Mouse (Mus musculus) stomach, postnatal 0 days (tissue): Measurements from ENCODE around the gene Tmem82. TPM values are rescaled to one million over a fixed set of nuclear protein-coding genes. Genes with fewer than 3 reads are reported as not detected.

Experiments used
- ATAC-seq: fragments of 200-750 bp; cut with Nextera tagmentation; 2 replicates; pipeline ENCODE4 v1.8.0; 2017; ENCODE audit not compliant: low FRiP score, low TSS enrichment
- DNase-seq: peaks from one replicate; pipeline ENCODE4 v3.0.0-alpha.2; 2016; ENCODE audit warnings: low spot score
- H3K27ac ChIP-seq: fragments of 300-500 bp; sonication (generic); replicated peaks from 2 replicates; pipeline ENCODE4 v1.5.1; 2014; ENCODE audit warnings: mild to moderate bottlenecking, control low read depth
- H3K27me3 ChIP-seq: fragments of 300-500 bp; sonication (generic); 2 replicates; pipeline ENCODE4 v1.6.1; 2014; ENCODE audit warnings: low read length; ENCODE audit not compliant: control insufficient read depth, insufficient read depth
- H3K36me3 ChIP-seq: fragments of 300-500 bp; sonication (generic); 2 replicates; pipeline ENCODE4 v1.6.1; 2014; ENCODE audit warnings: low read length, mixed read lengths; ENCODE audit not compliant: control insufficient read depth, insufficient read depth
- H3K4me1 ChIP-seq: fragments of 300-500 bp; sonication (generic); replicated peaks from 2 replicates; pipeline ENCODE4 v1.6.1; 2014; ENCODE audit warnings: antibody characterized with exemption; ENCODE audit not compliant: control insufficient read depth, insufficient read depth
- H3K4me2 ChIP-seq: fragments of 300-500 bp; sonication (generic); replicated peaks from 2 replicates; pipeline ENCODE4 v1.6.1; 2014; ENCODE audit warnings: low read depth, mild to moderate bottlenecking, control low read depth, moderate library complexity
- H3K4me3 ChIP-seq: fragments of 300-500 bp; sonication (generic); 2 replicates; pipeline ENCODE4 v1.5.1; 2014; ENCODE audit warnings: low read depth, low read length, control low read depth
- H3K9ac ChIP-seq: fragments of 300-500 bp; sonication (generic); 2 replicates; pipeline ENCODE4 v1.6.1; 2014; ENCODE audit warnings: mild to moderate bottlenecking, low read length, control low read depth, mixed read lengths
- H3K9me3 ChIP-seq: fragments of 300-500 bp; sonication (generic); 2 replicates; pipeline ENCODE4 v1.6.1; 2016; ENCODE audit warnings: low read length; ENCODE audit not compliant: control insufficient read depth
- CTCF ChIP-seq: IDR thresholded peaks from 2 replicates; pipeline ENCODE4 v1.5.1; 2016; ENCODE audit warnings: antibody characterized with exemption, low read depth, mild to moderate bottlenecking, moderate library complexity
- EP300 ChIP-seq: optimal IDR thresholded peaks from 2 replicates; pipeline ENCODE3; 2016; ENCODE audit warnings: antibody characterized with exemption
- WGBS: fragments of 180-500 bp; shearing (Covaris S2); extraction: QIAGEN DNeasy Blood & Tissue Kit; methylation state at CpG from one replicate; pipeline ENCODE4 v1.1.7; 2014; 5-methylcytosine and 5-hydroxymethylcytosine counted together
- polyA plus RNA-seq: library from polyadenylated mRNA; unstranded; fragments of >200 nt; fragmentation: Nextera tagmentation; extraction: Ambion mirVana; gene quantifications from 2 replicates; pipeline ENCODE4 v1.2.1, GENCODE M21; 2015

Tmem82 gene
- polyA plus RNA-seq, 1 experiment from 2014 or later, result 2.2 TPM

GRCm38 (mm10) chr4:141659739-141660138, 41.3 kb upstream of the Tmem82 start:
- H3K9ac ChIP-seq, result no peak overlapping the region
- H3K36me3 ChIP-seq, result peaks cover 2% of the 10 kb centered on the region; the same call in 1 of the 2 replicates
- H3K4me3 ChIP-seq, result no peak overlapping the region
- no peaks in the 10 kb centered on the region for H3K9me3 ChIP-seq
- no peak overlapping the region for H3K27ac ChIP-seq
- peak; percentile 57 for TF ChIP-seq CTCF
- TF ChIP-seq EP300, result no peak
- DNase-seq, result peak; percentile 40
- no peak overlapping the region for H3K4me2 ChIP-seq
- WGBS, result 61% methylated on average over 4 of the region's 4 CpGs
- peaks cover 3% of the 10 kb centered on the region; the same call in 1 of the 2 replicates for H3K4me1 ChIP-seq
- H3K27me3 ChIP-seq, result no peaks in the 10 kb centered on the region
- ATAC-seq, result no peak

GRCm38 (mm10) chr4:141658846-141659484, 40.5 kb upstream of the Tmem82 start:
- H3K36me3 ChIP-seq, result peaks cover 2% of the 10 kb centered on the region; the same call in 1 of the 2 replicates
- no peak for ATAC-seq
- no peak overlapping the region for H3K4me3 ChIP-seq
- no peak overlapping the region for H3K9ac ChIP-seq
- no peaks in the 10 kb centered on the region for H3K4me1 ChIP-seq
- H3K4me2 ChIP-seq, result no peak overlapping the region
- no peaks in the 10 kb centered on the region for H3K27me3 ChIP-seq
- no peaks in the 10 kb centered on the region for H3K9me3 ChIP-seq
- DNase-seq, result no peak
- WGBS, result 89% methylated on average over 6 of the region's 6 CpGs
- TF ChIP-seq CTCF (no peak), EP300 (no peak)
- H3K27ac ChIP-seq, result no peak overlapping the region

GRCm38 (mm10) chr4:141656932-141657331, 38.5 kb upstream of the Tmem82 start:
- DNase-seq (no peak), ATAC-seq (no peak)
- TF ChIP-seq CTCF (no peak), EP300 (no peak)
- Histone ChIP-seq H3K4me2 (no peak overlapping the region), H3K36me3 (peaks cover 4% of the 10 kb centered on the region; the same call in 1 of the 2 replicates), H3K9me3 (no peaks in the 10 kb centered on the region), H3K9ac (no peak overlapping the region), H3K4me3 (no peak overlapping the region), H3K4me1 (no peaks in the 10 kb centered on the region), H3K27me3 (no peaks in the 10 kb centered on the region), H3K27ac (no peak overlapping the region)
- 77% methylated on average over 8 of the region's 8 CpGs for WGBS

DNA sequence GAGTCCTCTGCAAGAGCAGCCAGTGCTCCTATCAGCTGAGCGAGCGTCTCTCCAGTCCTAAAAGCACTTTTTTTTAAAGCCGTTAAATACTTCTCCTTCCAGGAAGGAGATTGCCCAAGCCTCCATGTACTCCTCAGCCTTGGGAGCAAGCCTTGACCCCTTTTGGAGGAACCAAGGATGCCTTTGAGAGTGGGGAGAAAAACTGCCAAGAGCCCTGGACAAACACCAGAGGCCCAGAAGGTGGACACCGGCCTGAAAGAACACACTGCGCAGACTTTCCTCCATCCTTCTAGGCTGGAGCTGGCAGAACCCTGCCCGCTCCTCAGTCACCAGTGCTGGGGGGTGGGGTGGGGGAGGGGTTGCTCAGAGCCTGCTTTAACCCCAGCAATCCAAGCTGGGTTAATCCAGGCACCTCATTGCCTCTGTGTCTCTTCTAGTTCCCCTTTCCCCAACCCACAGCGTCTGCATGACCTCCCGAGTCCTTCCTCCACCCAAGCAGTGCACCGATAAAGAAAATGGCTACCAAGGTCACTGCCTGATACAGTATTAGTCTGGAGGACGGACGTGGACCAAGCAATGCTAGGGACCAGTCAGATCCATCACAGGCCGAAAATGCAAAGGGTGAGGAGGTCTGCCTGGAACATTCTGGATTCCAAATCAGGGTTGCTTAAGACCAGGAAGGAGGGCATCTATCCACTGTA, 37.6 kb upstream of the Tmem82 start:
- Histone ChIP-seq H3K4me3 (no peak overlapping the region), H3K4me2 (no peak overlapping the region), H3K36me3 (peaks cover 6% of the 10 kb centered on the region; the same call in 1 of the 2 replicates), H3K9me3 (no peaks in the 10 kb centered on the region), H3K27ac (no peak overlapping the region), H3K27me3 (no peaks in the 10 kb centered on the region), H3K9ac (0 out of 2 replicates have a peak overlapping the region, but pooled peaks have one; percentile 18), H3K4me1 (no peaks in the 10 kb centered on the region)
- no peak for DNase-seq
- no peak for ATAC-seq
- no peak for TF ChIP-seq EP300
- 75% methylated on average over 12 of the region's 12 CpGs for WGBS

- H3K4me1 ChIP-seq, result no peaks in the 10 kb centered on the region
- no peaks in the 10 kb centered on the region for H3K9me3 ChIP-seq
- H3K4me3 ChIP-seq, result no peak overlapping the region
- no peak overlapping the region for H3K4me2 ChIP-seq
- TF ChIP-seq CTCF (no peak), EP300 (no peak)
- WGBS, result 84% methylated on average over 6 of the region's 6 CpGs
- DNase-seq (no peak), ATAC-seq (no peak)
- H3K27ac ChIP-seq, result no peak overlapping the region
- H3K27me3 ChIP-seq, result no peaks in the 10 kb centered on the region
- peaks cover 4% of the 10 kb centered on the region; the same call in 1 of the 2 replicates for H3K36me3 ChIP-seq
- H3K9ac ChIP-seq, result no peak overlapping the region
Observed at GRCm38 (mm10) chr4:141654509-141654908, 36.1 kb upstream of the Tmem82 start.

GRCm38 (mm10) chr4:141653813-141654212, 35.4 kb upstream of the Tmem82 start:
- peaks cover 4% of the 10 kb centered on the region; the same call in 1 of the 2 replicates for H3K36me3 ChIP-seq
- no peak overlapping the region for H3K27ac ChIP-seq
- no peak overlapping the region for H3K4me2 ChIP-seq
- H3K9me3 ChIP-seq, result no peaks in the 10 kb centered on the region
- 88% methylated on average over 13 of the region's 13 CpGs for WGBS
- DNase-seq (no peak), ATAC-seq (no peak)
- H3K4me3 ChIP-seq, result no peak overlapping the region
- H3K4me1 ChIP-seq, result no peaks in the 10 kb centered on the region
- H3K9ac ChIP-seq, result no peak overlapping the region
- no peak for TF ChIP-seq CTCF
- no peak for TF ChIP-seq EP300
- H3K27me3 ChIP-seq, result no peaks in the 10 kb centered on the region
